Mouse (Mus musculus) heart, embryonic 14.5 days (tissue): ENCODE data around the gene Itgal. TPM values are rescaled to one million over a fixed set of nuclear protein-coding genes. Genes with fewer than 3 reads are reported as not detected.
"Not testable (repeated sequence)": the region's sequence is repeated elsewhere in the genome, so short reads cannot be mapped to it uniquely, and the experiment has no call there.

Experiments used
- ATAC-seq: fragments of 200-750 bp; cut with Nextera tagmentation; 2 replicates; pipeline ENCODE4 v1.8.0; 2017; ENCODE audit warnings: low read depth, moderate TSS enrichment; ENCODE audit not compliant: insufficient number of reproducible peaks, insufficient read depth, low FRiP score
- H3K27ac ChIP-seq, 2 experiments: fragments of 200-500 bp in 1 of 2; fragments of 300-500 bp in 1 of 2; sonication (generic) in 1 of 2; replicated peaks in 1 of 2; 2 replicates each; pipeline ENCODE4 v1.5.1; 2012 to 2014; ENCODE audit warnings: low read depth in 2 of 2, low read length in 2 of 2, control low read depth in 1 of 2, mild to moderate bottlenecking in 1 of 2, mixed read lengths in 1 of 2; ENCODE audit not compliant: control insufficient read depth in 1 of 2, insufficient read depth in 1 of 2
- H3K27me3 ChIP-seq: fragments of 300-500 bp; sonication (generic); 2 replicates; pipeline ENCODE4 v1.6.1; 2014; ENCODE audit warnings: mild to moderate bottlenecking, low read length, control low read depth; ENCODE audit not compliant: control insufficient read depth, insufficient read depth
- H3K36me3 ChIP-seq: fragments of 300-500 bp; sonication (generic); 2 replicates; pipeline ENCODE4 v1.6.1; 2014; ENCODE audit warnings: mild to moderate bottlenecking, control low read depth, low read length, mixed read lengths; ENCODE audit not compliant: control insufficient read depth, insufficient read depth
- H3K4me1 ChIP-seq, 2 experiments: fragments of 200-500 bp in 1 of 2; fragments of 300-500 bp in 1 of 2; sonication (generic) in 1 of 2; 2 replicates each; pipeline ENCODE4 v1.6.1; 2012 to 2014; ENCODE audit warnings: low read length in 2 of 2, control low read depth in 1 of 2, mixed read lengths in 1 of 2; ENCODE audit not compliant: control insufficient read depth in 2 of 2, insufficient read depth in 2 of 2
- H3K4me2 ChIP-seq: fragments of 300-500 bp; sonication (generic); 2 replicates; pipeline ENCODE4 v1.6.1; 2014; ENCODE audit warnings: mild to moderate bottlenecking, low read length
- H3K4me3 ChIP-seq, 2 experiments: fragments of 200-500 bp in 1 of 2; fragments of 300-500 bp in 1 of 2; sonication (generic) in 1 of 2; 2 replicates each; pipeline ENCODE4 v1.5.1; 2012 to 2014; ENCODE audit warnings: low read length in 2 of 2, mild to moderate bottlenecking in 2 of 2, control low read depth in 1 of 2, low read depth in 1 of 2, moderate library complexity in 1 of 2; ENCODE audit not compliant: control insufficient read depth in 1 of 2, insufficient read depth in 1 of 2
- H3K9ac ChIP-seq: fragments of 300-500 bp; sonication (generic); 2 replicates; pipeline ENCODE4 v1.6.1; 2014; ENCODE audit warnings: mild to moderate bottlenecking, low read length
- H3K9me3 ChIP-seq: fragments of 300-500 bp; sonication (generic); 2 replicates; pipeline ENCODE4 v1.6.1; 2016; ENCODE audit warnings: low read length, control low read depth; ENCODE audit not compliant: control insufficient read depth
- WGBS: fragments of 180-500 bp; shearing (Covaris S2); extraction: QIAGEN DNeasy Blood & Tissue Kit; methylation state at CpG from one replicate; pipeline ENCODE4 v1.1.7; 2014; 5-methylcytosine and 5-hydroxymethylcytosine counted together
- polyA plus RNA-seq: library from polyadenylated mRNA; unstranded; fragments of >200 nt; fragmentation: Nextera tagmentation; extraction: Ambion mirVana; gene quantifications from 2 replicates; pipeline ENCODE4 v1.2.1, GENCODE M21; 2014

Itgal gene
- polyA plus RNA-seq, 1 experiment from 2014 or later, result 1.2 TPM

DNA sequence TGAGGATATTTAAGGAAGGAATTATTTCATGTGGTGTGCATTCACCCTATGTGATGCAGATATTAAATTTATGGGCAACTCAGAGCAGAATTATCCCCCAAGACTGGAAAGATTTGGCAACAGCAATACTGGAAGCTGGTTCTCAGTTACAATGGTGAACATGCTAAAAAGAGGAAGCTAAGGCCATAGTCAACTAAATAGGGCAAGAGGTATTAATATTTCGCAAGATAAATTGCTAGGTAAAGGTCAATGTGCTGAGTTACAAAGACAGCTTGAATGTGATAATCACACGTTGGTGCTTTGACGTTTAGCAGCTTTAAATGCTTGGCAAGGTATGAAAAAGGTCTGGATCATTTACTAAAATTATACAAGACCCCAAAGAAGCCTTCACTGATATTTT lies 59.7 kb downstream of the Itgal start:
- H3K27ac ChIP-seq, result no peak overlapping the region
- H3K9ac ChIP-seq, result no peak overlapping the region
- H3K4me2 ChIP-seq, result no peak overlapping the region
- H3K4me3 ChIP-seq, result no peak overlapping the region
- 44% methylated on average over 3 of the region's 3 CpGs for WGBS
- no peaks in the 10 kb centered on the region for H3K36me3 ChIP-seq
- no peaks in the 10 kb centered on the region for H3K4me1 ChIP-seq
- ATAC-seq, result no peak
- H3K9me3 ChIP-seq, result no peaks in the 10 kb centered on the region
- peaks cover 32% of the 10 kb centered on the region for H3K27me3 ChIP-seq

GRCm38 (mm10) chr7:127357871-127358270 lies 61.8 kb downstream of the Itgal start:
- ATAC-seq, result no peak
- Histone ChIP-seq H3K9me3 (no peaks in the 10 kb centered on the region), H3K4me2 (no peak overlapping the region), H3K9ac (no peak overlapping the region), H3K27me3 (peaks cover 32% of the 10 kb centered on the region), H3K36me3 (no peaks in the 10 kb centered on the region), H3K27ac (no peak overlapping the region), H3K4me3 (no peak overlapping the region), H3K4me1 (no peaks in the 10 kb centered on the region)
- 65% methylated on average over 2 of the region's 2 CpGs for WGBS

GRCm38 (mm10) chr7:127358472-127358871 lies 62.4 kb downstream of the Itgal start:
- Histone ChIP-seq H3K9me3 (no peaks in the 10 kb centered on the region), H3K27me3 (peaks cover 32% of the 10 kb centered on the region), H3K4me2 (no peak overlapping the region), H3K4me3 (no peak overlapping the region), H3K9ac (no peak overlapping the region), H3K27ac (no peak overlapping the region), H3K4me1 (no peaks in the 10 kb centered on the region), H3K36me3 (no peaks in the 10 kb centered on the region)
- 54% methylated on average over 4 of the region's 4 CpGs for WGBS
- ATAC-seq, result no peak

DNA sequence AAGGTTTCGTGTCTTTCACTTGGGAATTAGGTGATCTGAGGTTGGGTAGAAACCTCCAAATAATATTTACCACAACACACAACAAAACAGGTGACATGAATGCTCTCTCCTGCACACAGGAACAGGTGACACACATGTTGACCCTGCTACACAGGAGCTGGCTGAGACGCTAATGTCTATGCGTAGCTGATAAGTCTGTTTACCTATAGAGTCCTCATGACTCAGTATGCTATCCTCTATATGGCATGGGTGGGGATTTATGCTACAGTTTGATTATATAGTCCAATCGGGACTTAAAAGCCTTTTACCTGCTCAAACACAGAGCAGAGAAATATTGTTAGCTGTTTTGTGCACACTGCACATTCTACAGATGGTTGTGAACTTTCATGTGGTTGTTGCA lies 64.2 kb downstream of the Itgal start:
- WGBS, result 63% methylated on average over 4 of the region's 4 CpGs

DNA sequence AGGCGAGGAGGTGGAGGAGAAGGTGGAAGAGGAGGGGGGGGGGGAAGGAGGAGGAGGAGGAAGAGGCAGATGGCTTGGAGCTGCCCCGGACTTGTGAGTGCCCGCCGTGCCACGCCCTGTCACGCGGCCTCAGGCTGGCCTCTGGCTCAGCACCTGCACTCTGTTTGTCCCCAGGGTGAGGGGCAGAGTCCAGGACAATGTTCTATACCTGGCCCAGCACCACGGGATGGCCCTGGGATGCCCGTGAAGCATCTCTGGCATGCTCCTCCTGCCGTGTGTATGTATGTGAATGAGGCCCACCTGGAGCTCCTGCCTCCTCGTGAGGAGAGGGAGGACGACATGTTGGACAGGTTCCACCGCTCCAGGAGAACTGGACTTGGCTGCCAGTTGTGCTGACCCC lies 65.4 kb downstream of the Itgal start:
- peaks cover 24% of the 10 kb centered on the region for H3K27me3 ChIP-seq
- no peaks in the 10 kb centered on the region for H3K36me3 ChIP-seq
- H3K4me3 ChIP-seq, result no peak overlapping the region
- H3K9me3 ChIP-seq, result no peaks in the 10 kb centered on the region
- no peak overlapping the region for H3K9ac ChIP-seq
- ATAC-seq, result no peak; the same call in 1 of the 2 replicates
- H3K4me2 ChIP-seq, result no peak overlapping the region
- no peaks in the 10 kb centered on the region; a peak in 1 of 4 replicates for H3K4me1 ChIP-seq
- H3K27ac ChIP-seq, result no peak overlapping the region
- 41% methylated on average over 13 of the region's 13 CpGs for WGBS

More for the DNA sequence above, 64.2 kb downstream of the Itgal start:
- Histone ChIP-seq H3K4me2 (no peak overlapping the region), H3K27me3 (peaks cover 32% of the 10 kb centered on the region), H3K27ac (no peak overlapping the region), H3K36me3 (no peaks in the 10 kb centered on the region), H3K4me3 (no peak overlapping the region), H3K4me1 (no peaks in the 10 kb centered on the region), H3K9ac (no peak overlapping the region), H3K9me3 (no peaks in the 10 kb centered on the region)
- ATAC-seq, result no peak

DNA sequence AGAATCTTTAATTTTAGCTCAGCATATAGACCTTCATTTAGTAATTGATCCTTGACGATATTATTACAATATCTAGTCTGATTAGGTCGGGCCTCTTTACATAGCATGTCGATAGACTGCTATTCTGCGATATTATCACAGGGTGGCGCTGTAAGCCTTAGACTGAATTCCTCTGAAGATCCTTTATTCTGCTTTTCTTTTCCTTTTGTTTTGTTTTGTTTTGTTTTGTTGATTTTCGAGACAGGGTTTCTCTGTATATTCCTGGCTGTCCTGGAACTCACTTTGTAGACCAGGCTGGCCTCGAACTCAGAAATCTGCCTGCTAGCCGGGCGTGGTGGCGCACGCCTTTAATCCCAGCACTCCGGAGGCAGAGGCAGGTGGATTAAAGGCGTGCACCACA lies 66.4 kb downstream of the Itgal start:
- Histone ChIP-seq H3K27me3 (peaks cover 21% of the 10 kb centered on the region), H3K9ac (peak overlapping the region; percentile 41; the same call in 1 of the 2 replicates), H3K4me3 (peak overlapping the region; percentile 24 to 32), H3K4me2 (peak overlapping the region; percentile 58)
- not testable (repeated sequence) for H3K9me3 ChIP-seq, H3K36me3 ChIP-seq, H3K4me1 ChIP-seq, ATAC-seq, H3K27ac ChIP-seq
- 21% methylated on average over 13 of the region's 13 CpGs for WGBS

DNA sequence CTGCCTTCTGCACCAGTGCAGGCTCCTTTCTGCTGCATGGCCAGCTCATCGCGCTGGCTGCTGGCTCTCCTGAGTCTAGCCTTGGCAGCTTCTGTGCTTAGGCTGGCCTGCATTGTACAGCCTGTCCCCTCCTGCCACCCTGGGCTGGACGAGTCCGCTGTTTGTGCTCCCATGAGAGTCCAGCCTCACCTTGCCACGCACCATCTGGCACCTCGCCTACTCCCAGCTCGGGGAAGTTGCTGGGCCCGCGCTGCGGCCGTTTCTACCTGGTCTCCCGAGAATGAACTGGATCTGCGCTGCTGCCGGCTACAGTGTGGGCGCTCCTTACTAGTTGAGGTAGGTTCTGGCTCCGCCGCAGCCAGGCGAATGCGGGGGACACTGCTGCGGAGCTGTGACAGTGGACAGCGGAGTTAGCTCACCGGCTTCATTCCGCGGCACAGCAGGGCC lies 67.4 kb downstream of the Itgal start:
- H3K9me3 ChIP-seq, result no peaks in the 10 kb centered on the region
- no peaks in the 10 kb centered on the region for H3K36me3 ChIP-seq
- ATAC-seq, result no peak
- H3K4me2 ChIP-seq, result peak overlapping the region; percentile 78
- peak overlapping the region; percentile 36 to 37 for H3K4me3 ChIP-seq
- 3% methylated on average over 24 of the region's 24 CpGs for WGBS
- H3K27me3 ChIP-seq, result peaks cover 10% of the 10 kb centered on the region; the same call in 1 of the 2 replicates
- H3K27ac ChIP-seq, result no peak overlapping the region
- H3K9ac ChIP-seq, result peak overlapping the region; percentile 68
- no peaks in the 10 kb centered on the region; a peak in 1 of 4 replicates for H3K4me1 ChIP-seq

DNA sequence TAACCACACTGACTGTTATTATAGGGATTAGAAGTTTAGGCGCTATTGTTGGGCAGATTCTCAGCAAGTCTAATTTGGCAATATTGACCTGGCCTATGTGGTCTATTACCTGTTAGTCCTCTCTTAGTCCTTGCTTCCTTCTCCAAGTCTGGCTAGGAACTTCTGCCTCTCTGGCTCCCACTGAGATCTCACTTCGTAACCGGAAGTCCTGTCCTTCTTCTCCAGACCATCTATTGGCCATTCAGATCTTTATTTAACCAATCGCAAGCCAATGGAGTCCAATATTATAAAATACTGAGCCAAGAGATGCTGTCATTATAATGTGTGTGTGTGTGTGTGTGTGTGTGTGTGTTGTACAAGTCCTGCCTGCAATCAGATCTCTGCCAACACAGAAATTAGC lies 68.1 kb downstream of the Itgal start:
- ATAC-seq, result no peak
- Histone ChIP-seq H3K9ac (no peak overlapping the region; the same call in 1 of the 2 replicates), H3K4me3 (no peak overlapping the region; a peak in 1 of 4 replicates), H3K4me1 (no peaks in the 10 kb centered on the region; a peak in 1 of 4 replicates), H3K4me2 (peak overlapping the region; percentile 78), H3K27me3 (peaks cover 7% of the 10 kb centered on the region; the same call in 1 of the 2 replicates), H3K27ac (no peak overlapping the region), H3K36me3 (no peaks in the 10 kb centered on the region), H3K9me3 (no peaks in the 10 kb centered on the region)
- WGBS, result 72% methylated on average over 4 of the region's 4 CpGs
